Comparison of ENCODE assay signal across 8 mouse cellular contexts in genomic region chr10:127621191-127622056, GRCm38 (mm10). TPM values are rescaled to one million over a fixed set of nuclear protein-coding genes. Genes with fewer than 3 reads are reported as not detected.
DNase-seq lines count a peak whose midpoint lies in the region; ATAC-seq lines count a peak whose summit lies in the region.

No protein-coding gene starts in this region.

- DNase-seq in WW6 (ENCODE audit: low read depth, low spot score) = peak; percentile 81
- DNase-seq in cerebellum, postnatal 4 days (ENCODE audit: low spot score in 2 of 2) = peak; percentile 71 to 90
- peak; percentile 92 for DNase-seq in gastrocnemius, adult 18-20 months (ENCODE audit: low spot score)
- peak; percentile 68 to 89 for DNase-seq in left cerebral cortex, adult 9 months (ENCODE audit: low spot score in 2 of 2)
- peak; percentile 92 for DNase-seq in right cerebral cortex, postnatal 14 days
- no peak for DNase-seq in c-Kit-positive CD71-positive TER-119-positive erythroid progenitor cells, embryonic 14.5 days (ENCODE audit: low spot score)

- no peaks in the 10 kb centered on the region for H3K9me3 ChIP-seq in hindbrain, embryonic 16.5 days (ENCODE audit: control insufficient read depth, low read length)
- peaks cover 8% of the 10 kb centered on the region; the same call in 1 of the 2 replicates for H3K9me3 ChIP-seq in megakaryocyte, embryonic 14.5 days

- H3K36me3 ChIP-seq in hindbrain, embryonic 16.5 days (ENCODE audit: control insufficient read depth, insufficient read depth, low read length) = no peaks in the 10 kb centered on the region
- H3K36me3 ChIP-seq in megakaryocyte, embryonic 14.5 days (replicated peaks; ENCODE audit: low read length) = no peaks in the 10 kb centered on the region

- H3K9ac ChIP-seq in hindbrain, embryonic 16.5 days (ENCODE audit: low read depth, low read length) = peak overlapping the region; percentile 87

- H3K4me2 ChIP-seq in hindbrain, embryonic 16.5 days (ENCODE audit: low read length) = peak overlapping the region; percentile 94

- H3K4me1 ChIP-seq in hindbrain, embryonic 16.5 days (ENCODE audit: control insufficient read depth, insufficient read depth, low read depth, low read length) = peaks cover 36% of the 10 kb centered on the region
- H3K4me1 ChIP-seq in megakaryocyte, embryonic 14.5 days = peaks cover 28% of the 10 kb centered on the region

- H3K27ac ChIP-seq in hindbrain, embryonic 16.5 days (ENCODE audit: low read depth, low read length) = peak overlapping the region; percentile 84

- no peaks in the 10 kb centered on the region for H3K27me3 ChIP-seq in hindbrain, embryonic 16.5 days (replicated peaks; ENCODE audit: control insufficient read depth, insufficient read depth, low read length)
- peaks cover 64% of the 10 kb centered on the region for H3K27me3 ChIP-seq in megakaryocyte, embryonic 14.5 days (replicated peaks)

- ATAC-seq in hindbrain, embryonic 16.5 days = peak; percentile 83

- under 1% methylated on average over 34 of the region's 39 CpGs for WGBS in hindbrain, embryonic 16.5 days

- peak overlapping the region; percentile 75 for H3K4me3 ChIP-seq in hindbrain, embryonic 16.5 days (ENCODE audit: low read length)
- H3K4me3 ChIP-seq in megakaryocyte, embryonic 14.5 days (replicated peaks) = peak overlapping the region; percentile 90

RNA-seq across cellular contexts. Expression of gene Lrp1, which starts 0.5 kb away (rescaled TPM):
- total RNA-seq in gastrocnemius, adult 18-20 months (2021) = 10 to 100 TPM; 40.8 to 43.4 TPM
- polyA plus RNA-seq in hindbrain, embryonic 16.5 days (2015; fragmentation: Nextera tagmentation; extraction: Ambion mirVana) = 109 and 125 TPM in 2 replicates
- polyA plus RNA-seq in megakaryocyte, embryonic 14.5 days (2012; ENCODE audit: insufficient read depth, low replicate concordance) = 10.2 and 208 TPM in 2 replicates

RNA-seq across cellular contexts. Expression of gene Stat6, which starts 21.4 kb away (rescaled TPM):
- 10 to 100 TPM; 16.0 to 17.9 TPM for total RNA-seq in gastrocnemius, adult 18-20 months (2021)
- 6.0 and 8.0 TPM in 2 replicates for polyA plus RNA-seq in hindbrain, embryonic 16.5 days (2015; fragmentation: Nextera tagmentation; extraction: Ambion mirVana)
- 33.8 and 70.6 TPM in 2 replicates for polyA plus RNA-seq in megakaryocyte, embryonic 14.5 days (2012; ENCODE audit: insufficient read depth, low replicate concordance)

RNA-seq across cellular contexts. Expression of gene Nemp1, which starts 45.3 kb away (rescaled TPM):
- total RNA-seq in gastrocnemius, adult 18-20 months (2021) = 1 to 10 TPM; 2.5 to 2.7 TPM
- 2.9 and 3.9 TPM in 2 replicates for polyA plus RNA-seq in hindbrain, embryonic 16.5 days (2015; fragmentation: Nextera tagmentation; extraction: Ambion mirVana)
- 1.5 TPM in 1 of 2 replicates, not detected in the other for polyA plus RNA-seq in megakaryocyte, embryonic 14.5 days (2012; ENCODE audit: insufficient read depth, low replicate concordance)

RNA-seq across cellular contexts. Expression of gene Nab2, which starts 46.9 kb away (rescaled TPM):
- total RNA-seq in gastrocnemius, adult 18-20 months (2021) = 1 to 10 TPM; 3.4 to 3.5 TPM
- polyA plus RNA-seq in hindbrain, embryonic 16.5 days (2015; fragmentation: Nextera tagmentation; extraction: Ambion mirVana) = 2.2 and 3.2 TPM in 2 replicates
- polyA plus RNA-seq in megakaryocyte, embryonic 14.5 days (2012; ENCODE audit: insufficient read depth, low replicate concordance) = 19.1 and 21.3 TPM in 2 replicates
